Mouse (Mus musculus) macrophage (primary cell): ENCODE results near the gene Gnai1. TPM values are rescaled to one million over a fixed set of nuclear protein-coding genes. Genes with fewer than 3 reads are reported as not detected.

Source experiments
- H3K27ac ChIP-seq: fragments of 350-480 bp; formaldehyde crosslinking; 2 replicates; pipeline ENCODE4 v1.9.0; 2021
- H3K36me3 ChIP-seq: fragments of 350-480 bp; formaldehyde crosslinking; 2 replicates; pipeline ENCODE4 v1.9.0; 2021; ENCODE audit errors: inconsistent target
- H3K4me3 ChIP-seq: fragments of 350-480 bp; formaldehyde crosslinking; 2 replicates; pipeline ENCODE4 v1.9.0; 2021; ENCODE audit errors: inconsistent target
- H3K79me2 ChIP-seq: fragments of 350-480 bp; formaldehyde crosslinking; 2 replicates; pipeline ENCODE4 v1.9.0; 2021; ENCODE audit errors: inconsistent target
- WGBS: methylation state at CpG from one replicate; pipeline ENCODE4 v1.1.7; 2026; ENCODE audit warnings: inconsistent platforms; ENCODE audit not compliant: missing documents; 5-methylcytosine and 5-hydroxymethylcytosine counted together
- polyA plus RNA-seq: library from polyadenylated mRNA; stranded (reverse); fragments of 250-400 nt; gene quantifications from 3 replicates; pipeline ENCODE4 v1.2.4, GENCODE M21; 2018; ENCODE audit warnings: inconsistent platforms

The Gnai1 gene
- polyA plus RNA-seq, 1 experiment from 2014 or later, result not detected

DNA sequence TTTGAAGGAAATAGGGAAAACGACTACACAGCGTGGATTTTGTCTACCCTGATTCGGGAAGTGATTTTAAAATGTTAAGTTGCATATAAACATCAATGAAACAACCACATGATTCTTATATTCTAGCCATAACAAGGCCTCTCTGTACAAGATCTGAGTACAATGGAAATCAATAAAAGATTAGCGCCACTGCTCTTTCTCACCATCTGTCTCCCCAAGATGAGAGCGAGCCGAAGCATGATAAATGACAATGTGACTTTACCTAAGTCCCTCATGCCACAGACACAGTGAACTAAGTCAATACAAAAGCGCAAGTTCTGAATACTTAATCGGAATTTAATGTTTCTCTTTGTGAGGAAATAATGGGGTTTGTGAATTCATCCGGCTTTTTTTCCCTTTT, 36.6 kb downstream of the Gnai1 start:
- H3K4me3 ChIP-seq, result no peak overlapping the region
- WGBS, result 87% methylated on average over 9 of the region's 9 CpGs
- no peaks in the 10 kb centered on the region for H3K36me3 ChIP-seq
- H3K27ac ChIP-seq, result no peak overlapping the region
- H3K79me2 ChIP-seq, result no peaks in the 10 kb centered on the region

DNA sequence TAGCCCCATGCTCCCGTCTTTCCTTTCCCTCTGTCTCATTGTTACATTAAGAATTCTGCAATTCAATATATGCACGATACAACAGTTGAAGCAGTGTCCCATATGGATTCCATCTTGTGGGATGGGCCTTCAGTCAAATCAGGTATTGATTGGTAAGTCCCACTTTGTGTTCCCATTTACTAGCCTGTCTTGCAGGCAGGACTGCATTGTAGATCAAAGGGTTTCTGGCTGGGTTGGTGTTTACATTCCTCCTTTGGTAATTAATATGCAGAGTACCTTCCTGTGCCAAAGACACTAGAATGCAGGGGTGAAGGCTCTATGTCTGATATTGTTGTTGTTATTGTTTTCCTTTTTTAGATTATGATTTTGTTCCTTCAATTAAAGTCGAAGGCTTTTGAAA, 38.5 kb downstream of the Gnai1 start:
- no peak overlapping the region for H3K4me3 ChIP-seq
- H3K36me3 ChIP-seq, result no peaks in the 10 kb centered on the region
- H3K27ac ChIP-seq, result no peak overlapping the region
- 92% methylated on average over 3 of the region's 3 CpGs for WGBS
- H3K79me2 ChIP-seq, result no peaks in the 10 kb centered on the region

DNA sequence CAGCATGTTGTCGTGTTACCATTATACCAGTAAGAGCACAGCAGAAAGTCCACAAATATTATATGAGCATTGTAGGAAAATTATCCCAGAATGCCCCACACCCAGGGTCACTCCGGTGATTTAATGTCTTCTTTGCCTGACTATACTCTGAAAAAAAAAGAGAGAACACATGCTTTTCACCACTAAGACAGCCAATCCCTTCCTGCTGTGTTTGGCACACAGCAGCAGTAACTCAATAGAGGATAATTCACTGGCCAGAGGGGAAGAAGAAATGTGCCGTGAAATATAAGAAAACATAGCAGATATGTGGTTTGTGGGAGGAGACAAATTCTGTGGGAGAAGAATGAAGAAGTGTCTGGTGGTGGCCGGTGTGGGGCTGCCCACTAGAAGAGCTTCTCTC, 41.3 kb downstream of the Gnai1 start:
- Histone ChIP-seq H3K79me2 (no peaks in the 10 kb centered on the region), H3K4me3 (no peak overlapping the region), H3K36me3 (no peaks in the 10 kb centered on the region), H3K27ac (no peak overlapping the region)
- 61% methylated on average over 4 of the region's 4 CpGs for WGBS

DNA sequence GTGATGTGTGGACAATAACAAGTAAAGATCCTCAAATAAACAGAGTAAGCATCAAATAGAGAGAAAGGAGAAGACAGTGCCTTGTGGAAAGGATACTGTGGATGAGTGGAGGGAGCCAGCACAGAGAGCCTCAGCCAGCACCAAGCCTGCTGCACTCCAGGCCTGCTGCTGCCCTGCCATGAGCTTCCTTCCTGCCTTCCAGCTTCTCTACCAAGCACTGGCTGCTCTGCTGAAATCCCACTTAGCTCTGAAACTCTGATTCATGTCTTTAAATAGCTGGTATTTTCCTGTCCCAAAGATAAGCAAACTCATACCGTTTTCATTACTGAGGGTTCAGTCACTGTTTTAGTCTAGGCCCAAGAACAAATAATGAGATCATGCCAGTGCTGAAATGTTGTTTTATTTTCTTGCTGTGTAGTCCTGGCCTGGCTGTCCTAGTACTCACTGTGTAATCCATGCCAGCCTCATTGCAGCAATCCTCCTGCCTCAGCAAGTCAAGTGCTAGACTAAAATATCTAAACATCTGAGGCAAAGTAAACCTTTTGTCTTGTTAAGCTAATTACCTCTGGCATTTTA, 52.8 kb downstream of the Gnai1 start:
- Histone ChIP-seq H3K79me2 (no peaks in the 10 kb centered on the region), H3K4me3 (no peak overlapping the region), H3K27ac (no peak overlapping the region), H3K36me3 (no peaks in the 10 kb centered on the region)
- WGBS, result 6% methylated on average over 1 of the region's 1 CpGs

DNA sequence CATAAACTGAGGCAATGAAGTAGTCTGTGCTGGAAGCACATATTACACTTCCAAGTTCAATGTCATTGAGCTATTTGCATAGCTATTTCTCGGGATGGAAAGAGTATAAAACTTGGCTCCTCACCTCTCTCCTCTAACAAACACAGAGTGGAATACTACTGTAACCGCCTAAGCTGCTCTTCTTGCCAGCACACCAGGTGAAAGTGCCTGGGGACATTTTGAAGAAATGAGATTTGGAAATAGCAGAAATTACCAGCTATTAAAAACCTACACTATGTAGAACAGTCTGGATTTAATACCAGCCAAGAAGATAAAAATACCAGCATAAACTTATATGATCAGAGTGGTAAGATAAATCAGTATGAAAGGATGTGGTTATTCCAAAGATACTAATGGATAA, 63.6 kb downstream of the Gnai1 start:
- H3K4me3 ChIP-seq, result no peak overlapping the region
- 92% methylated on average over 2 of the region's 2 CpGs for WGBS
- H3K79me2 ChIP-seq, result no peaks in the 10 kb centered on the region
- H3K36me3 ChIP-seq, result no peaks in the 10 kb centered on the region
- H3K27ac ChIP-seq, result no peak overlapping the region

DNA sequence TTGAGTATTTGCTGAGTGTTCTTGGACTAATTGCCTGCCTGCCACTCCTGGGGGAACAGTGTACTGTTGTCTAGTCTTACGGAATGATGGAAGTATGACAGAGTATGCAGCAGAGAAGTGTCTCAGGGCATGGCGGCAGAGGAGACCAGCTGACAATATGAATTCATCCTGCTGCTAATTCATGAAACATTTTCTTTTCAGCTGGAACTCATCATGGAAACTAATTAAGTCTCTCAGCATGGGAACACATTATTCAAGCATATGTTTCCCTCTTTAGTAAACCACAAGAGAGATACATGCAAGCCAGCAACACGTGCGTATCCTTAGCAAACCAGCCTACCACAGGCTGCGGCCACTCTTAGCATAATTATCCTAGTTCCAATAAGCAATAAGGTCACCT, 67.4 kb downstream of the Gnai1 start:
- H3K27ac ChIP-seq, result no peak overlapping the region
- WGBS, result 97% methylated on average over 5 of the region's 5 CpGs
- no peaks in the 10 kb centered on the region for H3K36me3 ChIP-seq
- H3K79me2 ChIP-seq, result no peaks in the 10 kb centered on the region
- H3K4me3 ChIP-seq, result no peak overlapping the region

DNA sequence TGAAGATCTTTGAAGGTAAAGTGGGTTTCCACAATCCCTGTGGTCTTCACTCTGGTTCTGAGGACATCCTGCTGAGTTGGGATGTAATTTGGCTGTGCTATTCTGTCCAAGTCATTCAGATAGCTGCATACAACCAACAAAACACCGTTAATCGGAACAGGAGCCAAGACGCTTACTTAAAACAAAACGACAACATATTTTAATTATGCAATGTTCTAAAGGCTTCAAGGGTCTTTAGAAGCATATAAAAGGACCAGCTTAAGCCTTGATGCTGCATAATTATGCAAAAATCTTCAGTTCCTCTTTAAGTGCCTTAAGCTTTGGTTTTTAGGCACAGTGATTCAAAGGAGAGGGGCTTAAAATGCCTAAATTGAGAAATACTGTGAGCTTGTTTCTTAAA, 70.6 kb downstream of the Gnai1 start:
- WGBS, result 90% methylated on average over 4 of the region's 4 CpGs
- Histone ChIP-seq H3K27ac (no peak overlapping the region), H3K4me3 (no peak overlapping the region), H3K79me2 (no peaks in the 10 kb centered on the region), H3K36me3 (no peaks in the 10 kb centered on the region)

DNA sequence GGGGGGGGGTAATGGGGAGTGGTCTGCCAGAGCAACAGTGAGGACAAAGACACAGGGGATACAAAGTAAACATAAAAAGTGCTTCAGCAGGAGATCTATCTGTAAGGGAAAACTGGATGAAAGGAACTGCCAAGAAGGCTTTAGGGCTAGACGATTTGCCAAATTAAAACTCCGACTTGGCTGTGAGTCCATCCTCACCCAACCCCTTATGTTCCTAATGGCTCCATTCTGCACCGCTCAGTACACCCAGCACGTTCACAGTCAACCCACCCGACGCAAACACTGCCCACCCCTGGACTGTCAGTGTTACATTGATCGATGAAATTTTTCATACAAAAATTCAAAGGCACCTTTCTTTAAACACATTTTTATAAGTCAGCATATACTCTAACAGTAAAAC, 71.5 kb downstream of the Gnai1 start:
- Histone ChIP-seq H3K36me3 (no peaks in the 10 kb centered on the region), H3K4me3 (no peak overlapping the region), H3K79me2 (no peaks in the 10 kb centered on the region), H3K27ac (no peak overlapping the region)
- WGBS, result 93% methylated on average over 7 of the region's 7 CpGs

DNA sequence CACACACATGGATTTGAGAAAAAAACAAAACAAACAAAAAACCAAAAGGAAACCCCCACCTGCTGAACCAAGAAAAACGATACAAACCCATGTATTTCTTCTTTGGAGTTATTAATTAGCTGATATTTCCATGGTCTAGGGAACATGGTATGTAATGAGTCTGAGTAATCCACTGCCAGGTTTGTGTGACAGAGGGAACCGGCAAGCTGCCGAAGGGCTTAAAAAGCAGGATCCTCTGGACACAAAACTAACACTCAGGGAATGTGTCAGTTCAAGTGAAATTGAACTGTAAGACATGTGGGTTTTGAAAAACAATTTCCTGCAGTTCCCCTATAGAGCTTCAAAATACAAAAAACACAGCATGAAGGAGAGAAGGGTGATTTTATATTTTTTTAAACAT, 72.1 kb downstream of the Gnai1 start:
- no peaks in the 10 kb centered on the region for H3K79me2 ChIP-seq
- H3K4me3 ChIP-seq, result no peak overlapping the region
- H3K36me3 ChIP-seq, result no peaks in the 10 kb centered on the region
- no peak overlapping the region for H3K27ac ChIP-seq
- 76% methylated on average over 3 of the region's 3 CpGs for WGBS

DNA sequence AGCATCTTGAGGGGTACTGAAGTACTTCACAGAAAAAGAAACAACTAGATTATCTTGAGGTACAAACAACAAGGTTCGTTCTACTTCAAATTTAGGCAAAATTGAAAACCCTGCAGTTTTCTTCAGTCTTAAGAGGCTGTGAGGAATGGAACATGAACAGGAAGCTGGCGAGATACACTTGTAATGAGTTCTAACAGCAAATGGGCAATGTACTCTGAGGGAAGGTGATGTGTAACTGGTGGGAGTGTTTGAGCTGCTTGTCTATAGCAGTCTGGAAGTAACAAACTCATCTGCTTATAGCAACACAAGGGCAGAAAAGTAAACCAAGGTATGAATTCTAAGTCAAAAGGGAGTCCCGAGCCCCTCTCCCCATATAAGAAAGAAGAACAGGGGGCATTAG, 78.1 kb downstream of the Gnai1 start:
- no peaks in the 10 kb centered on the region for H3K36me3 ChIP-seq
- no peaks in the 10 kb centered on the region for H3K79me2 ChIP-seq
- no peak overlapping the region for H3K27ac ChIP-seq
- WGBS, result 87% methylated on average over 3 of the region's 3 CpGs
- no peak overlapping the region for H3K4me3 ChIP-seq

DNA sequence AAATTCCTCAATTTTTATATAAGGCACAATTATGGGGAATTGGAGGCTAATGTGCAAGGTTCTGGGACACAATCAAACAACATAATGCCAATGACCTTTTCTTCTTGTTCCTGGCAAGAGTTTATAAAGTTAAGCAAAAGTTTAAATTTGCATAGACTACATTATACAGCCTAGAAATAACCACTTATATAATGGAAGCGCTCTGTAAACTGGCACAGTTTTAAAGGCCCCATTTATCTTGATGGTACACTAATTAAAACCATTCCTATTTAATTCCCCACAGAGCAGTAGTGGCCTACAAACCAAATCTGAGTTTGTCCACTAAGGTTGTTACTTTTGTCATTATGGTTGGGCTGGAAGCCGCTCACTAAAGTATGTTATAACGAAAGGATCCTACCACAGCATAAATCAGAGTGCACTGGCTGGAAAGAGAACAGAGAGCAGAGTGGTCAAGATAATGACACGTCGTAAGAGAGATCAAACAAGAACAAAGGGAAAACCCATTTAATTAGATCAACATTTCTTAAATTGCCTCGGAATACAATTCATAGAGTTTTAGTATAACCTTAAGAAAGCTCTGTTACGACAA, 85.7 kb downstream of the Gnai1 start:
- Histone ChIP-seq H3K79me2 (no peaks in the 10 kb centered on the region), H3K27ac (no peak overlapping the region), H3K4me3 (no peak overlapping the region), H3K36me3 (no peaks in the 10 kb centered on the region)
- 93% methylated on average over 7 of the region's 7 CpGs for WGBS

DNA sequence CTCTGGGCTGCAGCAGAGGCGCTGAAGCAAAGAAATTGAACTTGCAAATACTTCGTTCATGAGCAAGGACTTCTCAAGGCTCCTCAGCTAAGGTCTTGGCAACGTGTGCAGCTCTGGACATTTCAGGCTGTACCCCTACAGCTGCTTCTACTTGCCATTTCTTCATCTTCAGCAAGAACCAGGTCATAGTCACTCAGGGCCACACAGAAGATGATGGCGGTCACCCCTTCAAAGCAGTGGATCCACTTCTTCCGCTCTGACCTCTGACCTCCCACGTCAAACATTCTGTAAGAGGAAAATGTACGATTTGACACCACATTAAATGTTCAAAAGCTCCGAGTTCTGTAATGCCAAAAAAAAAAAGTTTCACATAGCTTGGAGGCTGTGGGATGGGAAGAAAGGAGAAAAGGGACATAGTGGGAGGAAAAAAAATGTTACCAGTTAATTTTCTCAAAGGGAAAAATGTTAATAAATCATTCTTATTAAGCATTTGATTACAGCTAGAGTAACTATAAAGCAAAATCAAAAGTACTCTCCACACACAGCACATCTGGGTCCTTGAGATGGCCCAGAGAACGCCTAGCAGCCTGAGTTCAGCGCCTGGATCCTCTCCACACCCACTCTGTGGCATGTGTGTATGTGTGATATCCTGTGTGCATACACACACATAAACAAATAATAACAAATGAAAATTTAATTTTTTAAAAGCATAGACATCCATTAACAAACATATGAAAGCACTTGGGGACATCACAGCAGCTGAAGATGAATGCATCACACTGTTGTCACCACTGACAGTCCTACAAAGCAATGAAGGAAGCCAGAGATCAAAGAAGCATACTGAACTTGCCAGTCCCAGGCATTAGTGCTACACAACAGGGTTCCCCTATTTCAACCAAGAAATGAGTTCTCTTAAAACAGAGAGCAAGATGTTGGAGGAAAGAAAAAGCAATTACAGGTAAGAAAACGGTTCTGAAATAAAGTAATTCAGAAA, 86.6 kb downstream of the Gnai1 start:
- Histone ChIP-seq H3K79me2 (no peaks in the 10 kb centered on the region), H3K4me3 (no peak overlapping the region), H3K27ac (no peak overlapping the region), H3K36me3 (no peaks in the 10 kb centered on the region)
- 88% methylated on average over 11 of the region's 11 CpGs for WGBS

DNA sequence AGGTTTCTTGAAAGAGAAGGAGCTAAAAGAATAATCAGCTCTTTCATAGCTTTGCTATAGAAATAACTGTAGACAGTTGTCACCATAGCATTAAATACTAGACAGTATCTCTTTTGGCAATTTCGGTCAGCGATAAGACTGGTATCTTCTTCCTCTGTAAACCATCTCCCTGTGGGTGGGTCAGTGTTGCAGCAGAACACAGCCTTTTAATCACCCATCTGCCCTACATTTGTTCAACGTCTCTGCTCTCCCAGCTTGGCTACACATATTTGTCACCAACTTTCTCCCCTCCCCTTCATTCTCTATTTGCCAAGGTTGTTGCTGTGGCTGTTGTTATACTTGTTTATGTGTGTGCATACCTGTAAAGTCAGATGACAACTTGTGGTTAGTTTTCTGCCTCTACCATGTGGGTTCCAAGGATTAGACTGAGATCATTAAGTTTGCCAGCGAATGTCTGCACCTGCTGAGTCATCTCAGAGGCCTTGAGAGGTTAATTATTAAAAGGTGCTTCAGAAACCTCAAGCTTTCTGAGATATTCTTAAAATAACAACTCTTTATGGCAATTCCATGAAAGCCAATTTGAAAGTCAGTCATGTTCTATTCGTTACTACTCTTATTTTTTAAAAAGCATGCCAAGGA, 109.7 kb downstream of the Gnai1 start:
- Histone ChIP-seq H3K4me3 (no peak overlapping the region), H3K36me3 (no peaks in the 10 kb centered on the region), H3K79me2 (no peaks in the 10 kb centered on the region), H3K27ac (no peak overlapping the region)
- WGBS, result 83% methylated on average over 5 of the region's 5 CpGs

DNA sequence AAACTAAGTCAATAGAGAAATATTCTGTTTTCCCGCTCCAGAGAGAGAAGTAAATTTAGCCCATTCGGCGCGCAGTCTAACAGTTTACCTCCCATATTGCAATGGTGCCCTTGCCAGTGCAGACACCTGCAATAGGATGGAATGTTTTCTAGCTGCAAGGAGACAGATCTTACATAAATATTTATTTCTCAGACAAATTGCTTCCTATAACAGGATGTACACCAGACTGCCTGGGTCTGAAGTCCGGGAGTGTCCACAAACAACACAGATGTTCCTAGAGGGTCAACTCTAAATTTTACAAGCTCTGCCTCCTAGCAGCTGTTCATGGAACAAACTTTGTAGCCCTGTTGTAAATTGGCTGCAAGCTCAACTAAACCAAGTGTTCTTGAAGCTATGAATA, 111.0 kb downstream of the Gnai1 start:
- Histone ChIP-seq H3K27ac (no peak overlapping the region), H3K79me2 (no peaks in the 10 kb centered on the region), H3K36me3 (no peaks in the 10 kb centered on the region), H3K4me3 (no peak overlapping the region)
- 83% methylated on average over 5 of the region's 5 CpGs for WGBS

DNA sequence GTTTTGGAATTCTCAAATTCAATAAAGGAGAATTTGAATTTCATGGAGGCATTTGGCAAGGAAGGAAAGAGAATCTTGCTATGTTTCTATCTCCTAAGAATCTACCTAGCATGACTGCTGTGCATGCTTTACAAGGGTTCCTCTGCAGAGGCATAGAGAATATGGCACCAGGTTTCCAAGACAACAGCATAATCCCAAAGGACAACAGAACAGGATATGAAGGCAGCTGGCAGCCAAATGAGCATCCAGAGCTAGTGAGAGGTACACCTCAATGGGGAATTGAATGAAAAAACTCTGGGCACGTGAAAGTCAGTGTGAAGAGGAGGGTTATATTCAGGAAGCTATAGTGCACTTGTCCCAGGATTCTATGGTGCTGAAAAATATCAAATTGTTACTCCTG, 130.8 kb downstream of the Gnai1 start:
- no peaks in the 10 kb centered on the region for H3K36me3 ChIP-seq
- H3K27ac ChIP-seq, result no peak overlapping the region
- H3K4me3 ChIP-seq, result no peak overlapping the region
- WGBS, result 56% methylated on average over 1 of the region's 1 CpGs
- no peaks in the 10 kb centered on the region for H3K79me2 ChIP-seq
